Comparison of ENCODE assay signal across 10 mouse cellular contexts in the genomic region with DNA sequence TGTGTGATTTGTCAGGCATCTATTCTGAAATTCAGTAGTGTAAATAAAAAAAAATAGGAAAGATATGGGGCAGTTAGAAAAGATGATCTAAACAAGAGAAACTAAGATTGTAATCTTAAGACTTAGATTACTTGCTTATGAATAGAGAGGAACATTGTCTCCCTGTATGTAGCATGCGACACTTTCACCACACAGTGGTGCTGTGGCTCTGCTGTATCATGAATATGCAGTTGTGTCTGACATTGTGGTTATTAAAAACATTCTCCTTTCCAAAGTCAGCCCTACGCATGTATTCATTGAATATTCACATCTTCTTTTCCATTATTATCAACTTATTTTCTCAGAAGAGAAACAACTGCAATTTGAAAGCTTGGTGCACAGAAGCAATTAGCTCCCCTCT. TPM values are rescaled to one million over a fixed set of nuclear protein-coding genes. Genes with fewer than 3 reads are reported as not detected.
A peak's percentile ranks its signal among the peaks of the same experiment; 100 is the strongest.
DNase-seq lines count a peak whose midpoint lies in the region; ATAC-seq and TF ChIP-seq lines count a peak whose summit lies in the region.
"Had no signal": no experiment of that assay in that cellular context is flagged by ENCODE, and none has a peak within 500 bp of the region (broad histone marks: within the 10 kb centered on the region; RNA-seq: fewer than 3 reads in every experiment).

No protein-coding gene starts in this region.

- no peaks in the 10 kb centered on the region for H3K79me2 ChIP-seq in CH12.LX (replicated peaks; ENCODE audit: control insufficient read depth, extremely low read depth, insufficient read depth, poor library complexity, severe bottlenecking)

- no peak overlapping the region for H3K4me3 ChIP-seq in CH12.LX (replicated peaks in 1 of 3; ENCODE audit: low read depth in 2 of 3, low read length in 2 of 3, poor library complexity in 1 of 3)
- no peak overlapping the region for H3K4me3 ChIP-seq in midbrain, embryonic 16.5 days (ENCODE audit: low read depth, low read length)
- no peak overlapping the region for H3K4me3 ChIP-seq in thymus, adult 2 months (ENCODE audit: control insufficient read depth, insufficient read depth, low read length)

- no peaks in the 10 kb centered on the region for H3K9me3 ChIP-seq in CH12.LX (replicated peaks; ENCODE audit: low read length)
- H3K9me3 ChIP-seq in midbrain, embryonic 16.5 days (replicated peaks; ENCODE audit: control insufficient read depth, low read length, poor library complexity, severe bottlenecking): no peaks in the 10 kb centered on the region

- dilution Hi-C loops in CH12.LX (cut with MboI; ENCODE audit: extremely low pct_ligation_motif_present, extremely low pct_unique_long_range_greater_than_20kb, low sequenced_read_pairs): no loop called here

- peak; percentile 11 to 76; a peak in 2 of 4 replicates for TF ChIP-seq CTCF in CH12.LX (conservative IDR thresholded peaks at IDR 0.05 in 1 of 2, IDR thresholded peaks at IDR 0.05 in 1 of 2; ENCODE audit: low read depth in 2 of 2, low read length in 2 of 2)
- no peak for TF ChIP-seq CTCF in thymus, adult 2 months (IDR thresholded peaks at IDR 0.05; ENCODE audit: borderline replicate concordance, control insufficient read depth, extremely low read depth, insufficient read depth, low read length, poor library complexity)

- WGBS in midbrain, embryonic 16.5 days: 20% methylated on average over 2 of the region's 2 CpGs
- 38% methylated on average over 2 of the region's 2 CpGs for WGBS in thymus, adult 2 months

- H3K4me2 ChIP-seq in CH12.LX (ENCODE audit: insufficient read depth, low read depth, poor library complexity, severe bottlenecking): no peak overlapping the region
- no peak overlapping the region for H3K4me2 ChIP-seq in midbrain, embryonic 16.5 days (ENCODE audit: low read length)

- H3K4me1 ChIP-seq in CH12.LX (ENCODE audit: control insufficient read depth in 1 of 2, insufficient read depth in 2 of 2): no peaks in the 10 kb centered on the region
- no peaks in the 10 kb centered on the region for H3K4me1 ChIP-seq in midbrain, embryonic 16.5 days (ENCODE audit: control insufficient read depth, insufficient read depth, low read length)
- H3K4me1 ChIP-seq in thymus, adult 2 months (replicated peaks; ENCODE audit: control insufficient read depth, insufficient read depth, low read length): no peaks in the 10 kb centered on the region

- no peak overlapping the region for H3K9ac ChIP-seq in CH12.LX (ENCODE audit: insufficient read depth, low read depth)
- no peak overlapping the region for H3K9ac ChIP-seq in midbrain, embryonic 16.5 days (ENCODE audit: low read depth, low read length)

- peak; percentile 28 for DNase-seq in cerebellum, postnatal 4 days (ENCODE audit: low spot score in 2 of 2)
- DNase-seq in CH12.LX (ENCODE audit: extremely low read depth): peak; percentile 51
- peak; percentile 4 for DNase-seq in forelimb bud, embryonic 11.5 days (ENCODE audit: low read depth, low spot score)
- peak; percentile 38 for DNase-seq in layer of hippocampus, adult 9-11 months
- no peak for DNase-seq in thymus, adult 2 months
- DNase-seq in cerebellum, adult 18-20 months: no peak

- no peaks in the 10 kb centered on the region for H3K27me3 ChIP-seq in CH12.LX (replicated peaks)
- no peaks in the 10 kb centered on the region for H3K27me3 ChIP-seq in midbrain, embryonic 16.5 days (ENCODE audit: control insufficient read depth, insufficient read depth, low read depth, low read length)
- H3K27me3 ChIP-seq in thymus, adult 2 months (ENCODE audit: control insufficient read depth, insufficient read depth, low read length): no peaks in the 10 kb centered on the region

- no peak for TF ChIP-seq POLR2A in CH12.LX (IDR thresholded peaks at IDR 0.05; ENCODE audit: low read depth, low read length)
- TF ChIP-seq POLR2A in thymus, adult 2 months (IDR thresholded peaks at IDR 0.05; ENCODE audit: control insufficient read depth, extremely low read depth, insufficient read depth, low read length, poor library complexity): no peak

- in situ Hi-C loops in CH12.LX (cut with MboI; ENCODE audit: low pct_ligation_motif_present, low pct_unique_long_range_greater_than_20kb, low sequenced_read_pairs): loop anchor here (25.0 kb wide), 1 partner anchor 559 kb away; no protein-coding TSS in a partner anchor

- H3K36me3 ChIP-seq in CH12.LX (replicated peaks in 1 of 2; ENCODE audit: control insufficient read depth in 1 of 2, insufficient read depth in 1 of 2, low read length in 1 of 2): no peaks in the 10 kb centered on the region
- H3K36me3 ChIP-seq in midbrain, embryonic 16.5 days (ENCODE audit: control insufficient read depth, insufficient read depth, low read length): no peaks in the 10 kb centered on the region
- H3K36me3 ChIP-seq in thymus, adult 2 months (ENCODE audit: control insufficient read depth, insufficient read depth, low read length): no peaks in the 10 kb centered on the region

- TF ChIP-seq EP300 in CH12.LX (IDR thresholded peaks at IDR 0.05; ENCODE audit: low read length): no peak

- TF ChIP-seq RAD21 in CH12.LX (IDR thresholded peaks at IDR 0.05; ENCODE audit: low read depth, low read length): peak; percentile 78

- H3K27ac ChIP-seq in CH12.LX (ENCODE audit: insufficient read depth, low read depth): no peak overlapping the region
- H3K27ac ChIP-seq in midbrain, embryonic 16.5 days (ENCODE audit: low read length): no peak overlapping the region
- H3K27ac ChIP-seq in thymus, adult 2 months (ENCODE audit: control insufficient read depth, insufficient read depth, low read length): no peak overlapping the region

- no peak for ATAC-seq in cerebellum, adult (ENCODE audit: insufficient number of reproducible peaks, low FRiP score, low TSS enrichment)
- ATAC-seq in midbrain, embryonic 16.5 days: peak; percentile 92

TF ChIP-seq in CH12.LX, 34 proteins besides CTCF, POLR2A, EP300 and RAD21:
- peak; percentile 51; the same call in 1 of the 2 replicates for TF ChIP-seq ZC3H11A (IDR thresholded peaks at IDR 0.05; ENCODE audit: low read depth, low read length)
- no peak for TF ChIP-seq TCF12 (IDR thresholded peaks at IDR 0.05; ENCODE audit: low read depth, low read length)
- TF ChIP-seq USF2 (conservative IDR thresholded peaks at IDR 0.05; ENCODE audit: low read depth, low read length): no peak
- no peak for TF ChIP-seq JUND (conservative IDR thresholded peaks at IDR 0.05; ENCODE audit: low read depth, low read length)
- TF ChIP-seq SMC3 (IDR thresholded peaks at IDR 0.05; ENCODE audit: low read depth, low read length): peak; percentile 75
- no peak for TF ChIP-seq ETS1 (conservative IDR thresholded peaks at IDR 0.05; ENCODE audit: low read depth, low read length)
- no peak for TF ChIP-seq UBTF (IDR thresholded peaks at IDR 0.05; ENCODE audit: low read depth, low read length)
- no peak for TF ChIP-seq NELFE (IDR thresholded peaks at IDR 0.05; ENCODE audit: low read depth, low read length)
- TF ChIP-seq ZNF384 (IDR thresholded peaks at IDR 0.05; ENCODE audit: low read depth, low read length): no peak
- TF ChIP-seq GABPA (IDR thresholded peaks at IDR 0.05; ENCODE audit: insufficient replicate concordance, low read depth, low read length): no peak

RNA-seq across cellular contexts. Expression of a gene that starts 40.0 kb away (rescaled TPM):
- total RNA-seq in CH12.LX (2012; rRNA removed) (0.08 TPM in 1 of 2 replicates, not detected in the other), CH12.LX (2014; rRNA removed) (0.21 and 0.50 TPM in 2 replicates)
- polyA plus RNA-seq in CH12.LX (2012; ENCODE audit: insufficient read length, low read depth): 0.31 and 0.51 TPM in 2 replicates
- polyA plus RNA-seq in midbrain, embryonic 16.5 days (2015; fragmentation: Nextera tagmentation; extraction: Ambion mirVana): 0.45 and 0.75 TPM in 2 replicates
- polyA plus RNA-seq in thymus, adult 2 months (2012; rRNA removed): not detected in 2 replicates

RNA-seq across cellular contexts. Expression of a gene that starts 43.3 kb away (rescaled TPM):
- total RNA-seq in CH12.LX (2012; rRNA removed): not detected in 2 replicates
- not detected in 2 replicates for total RNA-seq in CH12.LX (2014; rRNA removed)
- not detected in 2 replicates for polyA plus RNA-seq in CH12.LX (2012; ENCODE audit: insufficient read length, low read depth)
- 0.56 and 0.63 TPM in 2 replicates for polyA plus RNA-seq in midbrain, embryonic 16.5 days (2015; fragmentation: Nextera tagmentation; extraction: Ambion mirVana)
- not detected in 2 replicates for polyA plus RNA-seq in thymus, adult 2 months (2012; rRNA removed)
- total RNA-seq: ES-E14 had no signal
- polyA plus RNA-seq: heart, embryonic 14.5 days had no signal

Comparison
In these comparisons a context has a peak if more than half of its experiments do, and no peak if none do; other contexts are left out.
1. DNase-seq: peak in cerebellum, postnatal 4 days (2 of 2), CH12.LX (single experiment), forelimb bud, embryonic 11.5 days (single experiment) and layer of hippocampus, adult 9-11 months (single experiment); none in thymus, adult 2 months (single experiment) and cerebellum, adult 18-20 months (0 of 2).